Mouse (Mus musculus) liver, adult 2 months (tissue): ENCODE results near the gene Zfp119b. TPM values are rescaled to one million over a fixed set of nuclear protein-coding genes. Genes with fewer than 3 reads are reported as not detected.

ENCODE experiments used
- DNase-seq: peaks from one replicate; pipeline ENCODE4 v3.0.0-alpha.2; 2011; ENCODE audit warnings: low read depth, low spot score; ENCODE audit errors: extremely low read depth
- H3K27ac ChIP-seq: fragments of 200-500 bp; replicated peaks from 2 replicates; pipeline ENCODE4 v1.5.1; 2012; ENCODE audit warnings: low read depth, mild to moderate bottlenecking, control low read depth, inconsistent platforms, low read length; ENCODE audit not compliant: insufficient read depth
- H3K27me3 ChIP-seq: fragments of 200-500 bp; 2 replicates; pipeline ENCODE4 v1.6.1; 2012; ENCODE audit warnings: mild to moderate bottlenecking, moderate library complexity, low read length, inconsistent platforms; ENCODE audit not compliant: control insufficient read depth, insufficient read depth
- H3K36me3 ChIP-seq: fragments of 200-500 bp; 2 replicates; pipeline ENCODE4 v1.6.1; 2012; ENCODE audit warnings: low read length, inconsistent platforms; ENCODE audit not compliant: control insufficient read depth, insufficient read depth
- H3K4me1 ChIP-seq: fragments of 200-500 bp; 2 replicates; pipeline ENCODE4 v1.6.1; 2011; ENCODE audit warnings: low read length; ENCODE audit not compliant: control insufficient read depth, insufficient read depth
- H3K4me3 ChIP-seq: fragments of 200-500 bp; 2 replicates; pipeline ENCODE4 v1.5.1; 2011; ENCODE audit warnings: low read depth, mild to moderate bottlenecking, control low read depth, low read length, moderate library complexity; ENCODE audit not compliant: insufficient read depth
- H3K79me2 ChIP-seq: fragments of 200-500 bp; 2 replicates; pipeline ENCODE4 v1.6.1; 2012; ENCODE audit warnings: inconsistent platforms, mild to moderate bottlenecking, low read length, moderate library complexity; ENCODE audit not compliant: control insufficient read depth, insufficient read depth
- H3K9ac ChIP-seq: fragments of 200-500 bp; 2 replicates; pipeline ENCODE4 v1.6.1; 2012; ENCODE audit warnings: low read depth, mild to moderate bottlenecking, control low read depth, inconsistent platforms, low read length
- CTCF ChIP-seq: fragments of 200-500 bp; IDR thresholded peaks from 2 replicates; pipeline ENCODE4 v1.5.1; 2011; ENCODE audit warnings: low read depth, low read length, control low read depth
- POLR2A ChIP-seq: fragments of 200-500 bp; IDR thresholded peaks from 2 replicates; pipeline ENCODE4 v1.6.1; 2011; ENCODE audit warnings: low read length, control low read depth; ENCODE audit not compliant: insufficient read depth; ENCODE audit errors: extremely low read depth
- WGBS: fragments of 180-500 bp; shearing (Covaris S2); methylation state at CpG from one replicate; pipeline ENCODE4 v1.1.7; 2018; 5-methylcytosine and 5-hydroxymethylcytosine counted together
- polyA plus RNA-seq: library from polyadenylated mRNA; depleted of rRNA; stranded (reverse); fragments of >200 nt; gene quantifications from 2 replicates; pipeline ENCODE4 v1.2.3, GENCODE M21; 2012
- total RNA-seq: library from RNA; depleted of rRNA; stranded (reverse); fragments of >200 nt; gene quantifications from 2 replicates; pipeline ENCODE4 v1.2.3, GENCODE M21; 2014

The Zfp119b gene
- total and polyA plus RNA-seq, 2 experiments: 0.26 to 4.3 TPM

DNA sequence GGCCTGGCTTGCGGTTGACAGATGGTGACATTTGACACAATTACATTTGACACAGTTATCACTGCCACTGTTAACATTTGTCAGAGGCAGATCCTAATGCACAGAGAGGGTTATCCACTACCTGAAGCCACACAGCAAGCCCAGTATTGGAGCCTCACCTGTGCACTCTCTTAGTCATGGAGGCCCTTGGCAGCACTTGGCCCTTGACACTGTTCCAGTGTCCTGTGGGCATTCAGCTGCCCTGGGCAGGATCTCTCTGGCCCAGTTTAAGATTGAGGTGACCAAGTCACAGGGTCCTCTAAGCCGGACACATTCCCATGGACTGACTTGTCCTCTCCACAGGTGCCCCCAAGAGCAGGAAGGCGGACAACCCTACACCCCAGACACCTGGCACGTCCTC, 17.9 kb upstream of the Zfp119b start:
- Histone ChIP-seq H3K27ac (no peak overlapping the region), H3K4me1 (peaks cover 3% of the 10 kb centered on the region; the same call in 1 of the 2 replicates), H3K36me3 (no peaks in the 10 kb centered on the region), H3K4me3 (no peak overlapping the region), H3K79me2 (no peaks in the 10 kb centered on the region), H3K27me3 (peaks cover 13% of the 10 kb centered on the region; the same call in 1 of the 2 replicates), H3K9ac (no peak overlapping the region)
- DNase-seq: no peak
- TF ChIP-seq CTCF: no peak
- no peak for TF ChIP-seq POLR2A
- 83% methylated on average over 4 of the region's 4 CpGs for WGBS

DNA sequence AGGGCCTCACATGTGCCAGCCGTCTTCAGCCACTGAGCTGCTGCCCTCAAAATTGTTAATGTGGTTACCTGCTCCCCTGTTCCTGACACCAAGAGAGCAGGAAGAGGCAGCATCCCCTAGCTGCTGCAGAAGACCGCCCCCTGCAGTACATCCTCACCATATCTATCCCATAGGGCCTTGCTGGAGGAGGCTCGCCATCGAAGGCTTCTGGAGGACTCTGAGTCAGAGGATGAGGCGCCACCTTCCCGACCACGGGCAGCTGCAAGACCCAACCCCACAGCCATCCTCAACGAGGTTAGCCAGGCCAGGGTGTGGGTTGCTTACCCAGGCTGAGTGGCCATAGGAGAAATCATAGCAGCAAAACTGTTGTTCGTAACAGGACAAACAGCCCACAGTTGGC, 15.7 kb upstream of the Zfp119b start:
- no peak overlapping the region for H3K9ac ChIP-seq
- DNase-seq: no peak
- H3K36me3 ChIP-seq: no peaks in the 10 kb centered on the region
- WGBS: 84% methylated on average over 9 of the region's 9 CpGs
- no peak overlapping the region for H3K4me3 ChIP-seq
- peaks cover 3% of the 10 kb centered on the region; the same call in 1 of the 2 replicates for H3K4me1 ChIP-seq
- no peaks in the 10 kb centered on the region for H3K27me3 ChIP-seq
- H3K27ac ChIP-seq: no peak overlapping the region
- no peaks in the 10 kb centered on the region for H3K79me2 ChIP-seq
- TF ChIP-seq POLR2A: no peak
- TF ChIP-seq CTCF: no peak

DNA sequence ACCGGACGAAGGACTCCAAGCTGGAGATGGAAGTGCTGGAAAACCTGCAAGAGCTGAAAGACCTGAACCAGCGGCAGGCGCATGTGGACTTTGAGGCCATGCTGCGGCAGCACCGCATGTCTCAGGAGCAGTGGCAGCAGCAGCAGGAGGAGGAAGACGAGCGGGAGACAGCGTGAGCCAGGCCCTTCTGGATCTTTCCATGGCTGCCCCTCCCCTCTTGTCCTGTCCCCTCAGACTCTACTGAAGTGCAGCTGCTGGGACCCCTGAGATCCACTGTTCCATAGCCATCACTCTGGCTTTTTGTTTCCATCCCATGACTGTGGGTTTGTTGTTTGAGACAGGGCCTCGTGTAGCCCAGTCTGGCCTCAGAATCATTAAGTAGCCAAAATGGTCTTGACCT, 15.2 kb upstream of the Zfp119b start:
- Histone ChIP-seq H3K79me2 (no peaks in the 10 kb centered on the region), H3K9ac (no peak overlapping the region), H3K4me1 (peaks cover 6% of the 10 kb centered on the region; the same call in 1 of the 2 replicates), H3K36me3 (no peaks in the 10 kb centered on the region), H3K27ac (no peak overlapping the region), H3K4me3 (no peak overlapping the region), H3K27me3 (no peaks in the 10 kb centered on the region)
- DNase-seq: no peak
- WGBS: 95% methylated on average over 10 of the region's 10 CpGs
- TF ChIP-seq CTCF (no peak), POLR2A (no peak)

DNA sequence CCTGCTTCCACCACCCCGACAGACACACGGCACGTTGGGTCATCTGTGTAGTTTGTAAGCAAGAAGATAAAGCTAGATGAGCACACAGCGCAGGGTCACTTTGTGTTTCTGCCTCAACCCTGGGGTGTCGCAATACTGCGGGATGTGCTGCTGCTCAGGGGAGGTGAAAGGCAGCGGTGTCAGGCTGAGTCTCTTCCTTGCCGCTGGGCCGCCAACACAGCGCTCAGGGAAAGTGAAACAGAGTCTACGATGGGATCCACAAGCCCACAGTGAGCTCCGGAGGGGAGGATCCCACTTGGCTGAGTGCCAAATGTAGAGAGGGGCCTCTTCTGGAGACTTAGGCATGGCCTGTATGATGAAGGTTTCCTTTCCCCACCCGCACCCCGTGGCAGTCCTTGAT, 13.9 kb upstream of the Zfp119b start:
- DNase-seq: peak; percentile 79
- Histone ChIP-seq H3K4me3 (no peak overlapping the region), H3K27me3 (no peaks in the 10 kb centered on the region), H3K79me2 (no peaks in the 10 kb centered on the region), H3K9ac (no peak overlapping the region), H3K27ac (peak overlapping the region; percentile 12), H3K36me3 (no peaks in the 10 kb centered on the region), H3K4me1 (peaks cover 9% of the 10 kb centered on the region)
- no peak for TF ChIP-seq CTCF
- no peak for TF ChIP-seq POLR2A
- WGBS: 26% methylated on average over 14 of the region's 14 CpGs

DNA sequence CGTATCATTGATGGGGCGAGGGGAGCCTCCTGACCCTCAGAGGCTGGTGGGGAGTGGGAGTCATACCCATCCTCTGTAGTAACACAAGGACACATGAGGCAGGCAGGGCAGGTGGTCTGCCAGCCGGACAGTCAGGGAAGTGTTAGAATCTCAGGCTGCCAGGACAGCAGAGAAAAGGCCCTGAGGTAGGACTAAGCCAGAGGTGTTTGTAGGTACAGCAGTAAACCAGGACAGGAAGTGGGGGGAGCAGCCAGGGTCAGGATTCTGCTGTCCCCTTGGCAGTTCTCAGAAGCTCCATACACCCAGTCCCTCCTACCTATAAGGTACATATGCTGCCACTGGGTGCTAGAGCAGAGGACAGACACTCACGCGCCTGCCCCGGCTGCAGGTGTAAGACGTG, 12.3 kb upstream of the Zfp119b start:
- H3K9ac ChIP-seq: no peak overlapping the region
- no peak overlapping the region for H3K27ac ChIP-seq
- no peak for DNase-seq
- no peak overlapping the region for H3K4me3 ChIP-seq
- H3K4me1 ChIP-seq: peaks cover 9% of the 10 kb centered on the region
- no peaks in the 10 kb centered on the region for H3K79me2 ChIP-seq
- 97% methylated on average over 7 of the region's 7 CpGs for WGBS
- no peaks in the 10 kb centered on the region for H3K27me3 ChIP-seq
- TF ChIP-seq POLR2A (no peak), CTCF (no peak)
- H3K36me3 ChIP-seq: no peaks in the 10 kb centered on the region

GRCm38 (mm10) chr17:55960791-55961190, 11.5 kb upstream of the Zfp119b start:
- Histone ChIP-seq H3K4me1 (peaks cover 10% of the 10 kb centered on the region), H3K36me3 (no peaks in the 10 kb centered on the region), H3K9ac (no peak overlapping the region), H3K27ac (no peak overlapping the region), H3K79me2 (no peaks in the 10 kb centered on the region), H3K27me3 (no peaks in the 10 kb centered on the region), H3K4me3 (no peak overlapping the region)
- TF ChIP-seq CTCF (no peak), POLR2A (no peak)
- DNase-seq: no peak
